In the genomic region with DNA sequence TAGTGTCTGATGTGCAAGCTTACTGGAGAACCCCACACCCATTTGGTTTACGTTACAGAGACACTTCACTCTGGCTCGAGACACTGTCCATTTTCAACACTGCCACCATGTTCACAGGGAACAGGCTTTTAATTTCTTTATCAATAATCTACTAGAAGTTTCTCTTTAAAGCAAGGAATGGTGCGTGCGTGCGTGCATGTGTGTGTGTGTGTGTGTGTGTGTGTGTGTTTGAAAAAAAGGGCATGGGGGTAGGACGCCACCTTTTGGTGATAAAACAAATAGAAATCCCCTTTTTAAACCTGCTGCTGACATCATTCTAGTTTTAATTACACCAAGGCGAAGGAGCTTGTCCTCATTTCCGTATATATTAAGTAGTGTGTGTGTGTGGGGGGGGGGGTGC, we compare ENCODE assay signal across 8 mouse cellular contexts. TPM values are rescaled to one million over a fixed set of nuclear protein-coding genes. Genes with fewer than 3 reads are reported as not detected.
DNase-seq lines count a peak whose midpoint lies in the region; ATAC-seq and TF ChIP-seq lines count a peak whose summit lies in the region.

No protein-coding gene starts in this region.

- no peaks in the 10 kb centered on the region for H3K36me3 ChIP-seq in forebrain, embryonic 14.5 days (ENCODE audit: control insufficient read depth, insufficient read depth, low read length)
- H3K36me3 ChIP-seq in forebrain, embryonic 13.5 days (ENCODE audit: poor library complexity, severe bottlenecking), result peaks cover 12% of the 10 kb centered on the region; the same call in 1 of the 2 replicates
- H3K36me3 ChIP-seq in stomach, embryonic 15.5 days, result peaks cover 5% of the 10 kb centered on the region; the same call in 1 of the 2 replicates

- peaks cover 6% of the 10 kb centered on the region for H3K9me3 ChIP-seq in forebrain, embryonic 14.5 days (replicated peaks; ENCODE audit: control insufficient read depth, low read length)
- peaks cover 5% of the 10 kb centered on the region; the same call in 1 of the 2 replicates for H3K9me3 ChIP-seq in forebrain, embryonic 13.5 days (replicated peaks)
- no peaks in the 10 kb centered on the region for H3K9me3 ChIP-seq in stomach, embryonic 15.5 days

- DNase-seq in forebrain, embryonic 14.5 days (ENCODE audit: low spot score), result peak; percentile 64
- no peak for DNase-seq in left cerebral cortex, adult 2 months (ENCODE audit: extremely low spot score in 1 of 2, low spot score in 2 of 2)
- no peak for DNase-seq in left cerebral cortex, adult 18-20 months (ENCODE audit: low spot score in 2 of 2)
- DNase-seq in B cell, adult 2 months, result peak; percentile 48 to 54
- DNase-seq in brain, embryonic 14.5 days (ENCODE audit: low read depth), result peak; percentile 76

- peak; percentile 35 for TF ChIP-seq CTCF in left cerebral cortex, adult 2 months (IDR thresholded peaks at IDR 0.05)
- TF ChIP-seq CTCF in brain, embryonic 14.5 days (IDR thresholded peaks at IDR 0.05; ENCODE audit: borderline replicate concordance, extremely low read depth, insufficient read depth, insufficient read length), result peak; percentile 29; the same call in 1 of the 2 replicates

- no peak overlapping the region for H3K4me3 ChIP-seq in forebrain, embryonic 14.5 days (ENCODE audit: low read depth, low read length)
- H3K4me3 ChIP-seq in forebrain, embryonic 13.5 days, result no peak overlapping the region
- H3K4me3 ChIP-seq in left cerebral cortex, adult 2 months, result no peak overlapping the region
- no peak overlapping the region for H3K4me3 ChIP-seq in stomach, embryonic 15.5 days (replicated peaks)

- no peaks in the 10 kb centered on the region for H3K4me1 ChIP-seq in forebrain, embryonic 14.5 days (ENCODE audit: control insufficient read depth, insufficient read depth, low read length)
- H3K4me1 ChIP-seq in forebrain, embryonic 13.5 days, result peaks cover 5% of the 10 kb centered on the region
- H3K4me1 ChIP-seq in stomach, embryonic 15.5 days, result no peaks in the 10 kb centered on the region

- H3K4me2 ChIP-seq in forebrain, embryonic 14.5 days (ENCODE audit: low read length), result no peak overlapping the region
- no peak overlapping the region for H3K4me2 ChIP-seq in forebrain, embryonic 13.5 days
- H3K4me2 ChIP-seq in stomach, embryonic 15.5 days, result no peak overlapping the region

- ATAC-seq in forebrain, embryonic 14.5 days, result no peak
- ATAC-seq in forebrain, embryonic 13.5 days, result no peak
- no peak for ATAC-seq in stomach, embryonic 15.5 days (ENCODE audit: insufficient read depth, low FRiP score, low read depth)
- no peak for ATAC-seq in inflammation-experienced regulatory T-cells, adult 6 months

- intact Hi-C loops in left cerebral cortex, adult 2 months (cut with DNase I), result loop anchor here (2.0 to 10.0 kb wide), 5 partner anchors 41 to 1418 kb away; no protein-coding TSS in a partner anchor

- no peak overlapping the region for H3K27ac ChIP-seq in forebrain, embryonic 14.5 days (ENCODE audit: low read depth, low read length)
- H3K27ac ChIP-seq in forebrain, embryonic 13.5 days, result no peak overlapping the region
- peak overlapping the region; percentile 40; the same call in 1 of the 2 replicates for H3K27ac ChIP-seq in left cerebral cortex, adult 2 months
- H3K27ac ChIP-seq in stomach, embryonic 15.5 days, result 0 out of 2 replicates have a peak overlapping the region, but pooled peaks have one; percentile 6

- WGBS in forebrain, embryonic 14.5 days, result 38% methylated on average over 8 of the region's 8 CpGs
- 44% methylated on average over 8 of the region's 8 CpGs for WGBS in forebrain, embryonic 13.5 days
- WGBS in stomach, embryonic 15.5 days, result 55% methylated on average over 8 of the region's 8 CpGs

- no peaks in the 10 kb centered on the region for H3K27me3 ChIP-seq in forebrain, embryonic 14.5 days (replicated peaks; ENCODE audit: control insufficient read depth, insufficient read depth, low read length)
- H3K27me3 ChIP-seq in forebrain, embryonic 13.5 days, result no peaks in the 10 kb centered on the region
- no peaks in the 10 kb centered on the region for H3K27me3 ChIP-seq in stomach, embryonic 15.5 days (replicated peaks)

- no peak overlapping the region for H3K9ac ChIP-seq in forebrain, embryonic 14.5 days (ENCODE audit: low read length)
- no peak overlapping the region for H3K9ac ChIP-seq in forebrain, embryonic 13.5 days
- H3K9ac ChIP-seq in stomach, embryonic 15.5 days, result no peak overlapping the region

- no peak for TF ChIP-seq POLR2A in brain, embryonic 14.5 days (IDR thresholded peaks at IDR 0.05; ENCODE audit: borderline replicate concordance, extremely low read depth, insufficient read depth, insufficient read length, poor library complexity, severe bottlenecking)

RNA-seq across cellular contexts. Expression of a gene that starts 2.8 kb away (rescaled TPM):
- polyA plus RNA-seq in forebrain, embryonic 14.5 days (2014; fragmentation: Nextera tagmentation; extraction: Ambion mirVana), result 63.3 and 89.2 TPM in 2 replicates
- polyA plus RNA-seq in forebrain, embryonic 13.5 days (2015; fragmentation: Nextera tagmentation; extraction: Ambion mirVana), result 51.3 and 55.5 TPM in 2 replicates
- 100 to 1,000 TPM; 133 to 139 TPM for total RNA-seq in left cerebral cortex, adult 2 months (2021)
- total RNA-seq in left cerebral cortex, adult 18-20 months (2021), result 100 to 1,000 TPM; 133 to 135 TPM
- polyA plus RNA-seq in brain, embryonic 14.5 days (2012; rRNA removed), result 55.0 and 68.1 TPM in 2 replicates
- 105 and 122 TPM in 2 replicates for polyA plus RNA-seq in stomach, embryonic 15.5 days (2015; fragmentation: Nextera tagmentation; extraction: Ambion mirVana)
- polyA plus RNA-seq in inflammation-experienced regulatory T-cells, adult 6 months (2017; shearing (Covaris generic)), result 100 to 1,000 TPM in 2 of 3 experiments, 10 to 100 TPM in 1; 83.3 to 273 (median 271) TPM

Comparison
In these comparisons a context has a peak if more than half of its experiments do, and no peak if none do; other contexts are left out.
1. DNase-seq: peak in forebrain, embryonic 14.5 days (single experiment), B cell, adult 2 months (2 of 2) and brain, embryonic 14.5 days (single experiment); none in left cerebral cortex, adult 2 months (0 of 2) and left cerebral cortex, adult 18-20 months (0 of 2).
2. H3K27ac ChIP-seq: peak in left cerebral cortex, adult 2 months (single experiment) and stomach, embryonic 15.5 days (single experiment); none in forebrain, embryonic 14.5 days (single experiment) and forebrain, embryonic 13.5 days (single experiment).